Mouse (Mus musculus): Measurements from ENCODE around the gene Atp6v1e2. TPM values are rescaled to one million over a fixed set of nuclear protein-coding genes. Genes with fewer than 3 reads are reported as not detected.

Gene Atp6v1e2
- total RNA-seq (2021) = not detected

DNA sequence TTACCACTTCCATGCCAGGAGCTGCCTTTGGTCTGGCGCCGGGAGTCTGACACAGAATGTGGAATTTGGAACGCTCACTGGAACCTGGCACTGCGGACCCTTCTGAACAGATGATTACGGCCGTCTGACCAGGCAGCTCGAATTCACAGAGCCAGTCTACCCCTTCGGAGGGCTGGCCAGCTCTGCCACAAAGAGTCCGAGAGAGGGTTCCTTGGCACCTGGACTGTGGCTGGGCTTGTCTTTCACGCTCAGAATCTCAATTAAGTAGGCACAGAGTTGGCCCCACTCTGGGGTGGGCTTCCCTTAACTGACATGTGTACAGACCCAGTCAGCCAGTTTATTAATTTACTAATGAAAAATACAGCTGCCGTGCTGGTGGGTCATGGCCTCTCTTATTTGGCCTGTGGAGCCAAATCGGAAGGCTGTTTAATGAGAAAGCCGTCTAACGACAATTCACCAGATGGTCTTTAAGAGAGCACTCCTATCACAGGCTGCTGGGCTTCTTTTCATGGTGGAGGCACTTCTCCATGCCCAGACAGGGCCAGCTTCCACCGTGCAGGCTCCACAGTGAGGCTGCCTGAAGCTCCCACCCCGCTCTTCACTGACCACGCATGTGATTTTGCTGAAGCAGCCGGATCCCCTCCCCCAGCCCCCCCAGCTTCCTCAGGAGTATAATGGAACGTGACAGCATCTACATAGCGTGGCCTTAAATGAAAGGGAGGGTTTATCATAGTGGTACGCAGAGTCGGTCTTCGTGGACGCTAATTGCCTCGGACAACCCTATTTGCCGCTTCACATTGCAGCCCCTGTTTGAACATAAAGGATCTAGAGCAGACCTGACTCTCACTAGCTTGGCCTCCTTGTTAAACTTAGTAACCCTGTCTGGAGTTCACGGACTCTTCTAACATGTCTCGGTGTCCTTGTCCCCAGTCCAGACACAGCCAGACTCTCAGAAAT lies at the start of gene Atp6v1e2:
Atp6v1e2 (minus strand) TSS at position 58 of the 957 bp plus-strand sequence.
- DNase-seq = no peak
- intact Hi-C loops (cut with DNase I) = no loop called here

DNA sequence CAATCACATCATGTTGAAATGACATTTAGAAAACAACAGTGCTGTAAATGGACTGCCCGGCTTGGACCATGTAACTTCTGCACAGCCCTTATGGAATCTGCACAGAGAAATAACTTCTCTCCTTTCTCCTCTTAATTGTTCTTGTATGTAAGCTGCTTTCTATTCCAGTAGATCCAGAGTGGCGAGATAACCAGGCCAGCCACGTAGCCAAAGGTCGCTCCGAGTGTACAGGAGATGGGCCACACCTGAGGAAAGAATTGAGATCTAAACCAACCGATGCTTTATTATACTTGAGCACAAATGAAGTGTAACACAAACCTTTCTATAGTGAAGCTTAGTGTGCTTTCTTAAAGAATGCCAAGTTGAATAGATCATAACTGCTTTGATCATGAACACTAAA lies 49.6 kb upstream of the Atp6v1e2 start:
- DNase-seq = no peak
- intact Hi-C loops (cut with DNase I) = no loop called here

DNA sequence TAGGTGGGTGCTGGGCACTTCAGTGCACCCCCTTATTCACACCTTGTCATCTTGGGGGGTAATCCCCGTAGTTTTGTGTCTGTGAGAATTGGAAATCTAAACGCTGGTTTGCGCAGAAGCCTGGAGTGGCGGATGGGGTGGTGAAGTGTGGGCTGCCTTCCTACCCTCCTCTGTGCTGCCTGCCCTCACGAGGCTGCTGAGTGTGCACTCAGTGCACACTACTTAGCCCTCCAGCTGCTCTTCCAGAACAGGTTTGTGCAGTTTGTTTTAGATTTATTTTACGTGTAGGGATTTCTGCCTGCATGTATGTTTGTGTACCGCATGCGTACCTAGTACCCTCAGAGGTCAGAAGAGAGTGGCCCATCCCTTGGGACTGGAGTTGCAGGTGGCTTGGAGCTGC lies 43.6 kb upstream of the Atp6v1e2 start:
- DNase-seq = no peak
- intact Hi-C loops (cut with DNase I) = loop anchor here (5.0 kb wide), 1 partner anchor 74 kb away; the partner anchor contains the start of gene Tmem247

DNA sequence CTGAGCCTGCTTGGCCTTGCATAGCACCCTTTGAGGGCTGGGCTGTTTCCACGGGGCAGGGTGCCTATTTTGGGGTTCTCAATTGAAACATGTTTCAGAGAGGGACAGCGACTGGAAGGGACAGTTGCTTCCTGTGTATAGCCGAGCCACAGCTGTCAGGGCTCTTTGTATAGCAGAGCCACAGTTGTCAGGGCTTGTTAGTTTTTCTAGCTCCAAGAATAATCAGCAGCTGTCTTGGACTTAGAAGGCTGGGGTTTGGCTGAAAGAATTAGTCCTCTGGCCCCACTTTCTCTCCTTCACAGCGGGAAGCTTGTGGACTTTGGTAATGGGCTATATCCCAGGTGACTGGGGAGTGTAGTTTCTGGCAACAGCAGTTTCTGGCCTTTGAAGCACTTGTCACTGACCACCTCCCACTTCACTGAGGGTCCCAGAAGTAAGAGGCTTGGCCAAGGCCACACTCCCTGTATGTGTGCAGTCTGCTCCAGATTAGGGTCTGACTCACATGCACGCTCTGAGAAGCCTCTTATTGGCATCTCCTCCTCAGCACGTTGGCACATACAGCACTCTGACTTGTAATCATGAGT lies 41.0 kb upstream of the Atp6v1e2 start:
- peak in 1 of 2 experiments; percentile 28 for DNase-seq
- intact Hi-C loops (cut with DNase I) = no loop called here

DNA sequence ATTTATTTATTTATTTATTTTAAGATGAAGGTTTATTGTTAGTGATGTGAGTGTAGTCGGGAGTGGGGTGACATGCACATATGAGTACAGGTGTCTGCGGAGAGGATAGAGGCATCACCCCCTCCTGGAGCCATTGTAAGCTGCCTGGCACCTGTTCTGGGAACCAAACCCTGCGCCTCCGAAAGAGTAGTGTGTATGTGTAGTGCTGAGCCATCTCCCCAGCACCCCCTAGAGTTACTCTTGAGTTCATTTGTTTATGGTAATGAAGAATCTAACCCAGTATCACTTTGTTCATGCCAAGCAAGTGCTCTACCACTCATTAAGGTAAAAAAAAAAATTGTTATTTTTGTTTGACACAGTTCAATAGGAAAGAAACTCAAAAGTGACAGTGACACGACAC lies 40.5 kb upstream of the Atp6v1e2 start:
- intact Hi-C loops (cut with DNase I) = no loop called here

DNA sequence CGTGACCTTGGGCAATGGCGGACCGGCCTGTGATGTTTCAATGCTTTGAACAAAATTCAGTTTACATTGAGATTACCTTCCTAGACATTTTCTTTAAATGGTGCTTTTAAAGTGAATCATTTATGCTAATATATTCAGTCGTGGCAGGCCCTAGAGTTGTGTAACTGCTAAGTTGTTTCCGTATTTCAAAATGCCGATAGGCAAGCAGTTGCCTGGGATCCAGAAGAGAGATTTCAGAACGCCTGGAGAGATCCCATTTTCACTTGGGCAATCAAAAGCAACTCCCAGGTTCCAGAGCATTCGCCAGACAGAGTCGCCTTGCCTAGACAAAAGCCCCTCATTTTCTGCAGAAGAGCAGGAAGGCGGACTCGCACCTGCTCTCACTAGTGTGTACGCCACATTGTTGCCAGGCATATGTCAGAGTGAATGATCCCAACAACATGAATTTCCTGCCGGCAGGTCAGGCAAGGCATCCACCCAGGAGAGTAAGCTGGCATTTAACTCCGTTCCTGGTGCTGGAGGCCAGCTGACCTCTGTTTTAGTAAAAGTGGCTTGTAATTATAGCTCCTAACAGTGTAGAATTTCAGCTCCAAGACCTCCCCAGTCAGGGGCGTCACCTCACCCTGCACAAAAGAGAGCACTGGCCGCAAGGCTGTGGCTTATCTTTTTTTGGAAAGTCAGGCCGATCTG lies 38.9 kb upstream of the Atp6v1e2 start:
- DNase-seq = peak in 1 of 2 experiments; percentile 26
- intact Hi-C loops (cut with DNase I) = no loop called here

More for the DNA sequence above, 40.5 kb upstream of the Atp6v1e2 start:
- no peak for DNase-seq

DNA sequence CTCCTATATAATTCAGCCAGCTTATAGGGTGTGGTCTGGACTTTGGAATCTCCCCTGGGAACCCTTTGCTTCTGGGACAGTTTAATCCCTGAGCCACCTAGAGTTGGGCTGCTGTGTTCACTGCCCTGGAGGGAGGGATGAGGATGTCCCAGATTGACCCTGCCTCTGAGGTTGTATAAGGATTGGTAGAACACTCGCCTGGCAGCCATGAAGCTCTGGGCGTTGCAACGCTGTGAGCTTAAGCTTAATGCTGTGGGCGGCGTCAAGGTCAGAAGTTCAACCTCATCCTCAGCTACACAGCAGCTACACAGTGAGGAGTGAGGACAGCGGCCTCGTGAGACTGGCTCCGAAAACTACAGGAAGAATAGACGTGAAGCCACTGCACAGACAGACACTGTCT lies 34.8 kb upstream of the Atp6v1e2 start:
- intact Hi-C loops (cut with DNase I) = no loop called here
- DNase-seq = no peak

DNA sequence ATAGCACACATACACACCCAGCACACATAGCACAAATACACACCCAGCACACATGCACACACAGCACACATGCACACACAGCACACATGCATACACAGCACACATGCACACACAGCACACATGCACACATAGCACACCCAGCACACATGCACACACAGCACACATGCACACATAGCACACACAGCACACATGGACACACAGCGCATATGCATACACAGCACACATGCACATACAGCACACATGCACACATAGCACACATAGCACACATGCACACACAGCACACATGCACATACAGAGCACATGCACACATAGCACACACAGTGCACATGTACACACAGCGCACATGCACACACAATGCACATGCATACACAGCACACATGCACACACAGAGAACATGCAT lies 34.0 kb upstream of the Atp6v1e2 start:
- intact Hi-C loops (cut with DNase I) = no loop called here
- DNase-seq = no peak

DNA sequence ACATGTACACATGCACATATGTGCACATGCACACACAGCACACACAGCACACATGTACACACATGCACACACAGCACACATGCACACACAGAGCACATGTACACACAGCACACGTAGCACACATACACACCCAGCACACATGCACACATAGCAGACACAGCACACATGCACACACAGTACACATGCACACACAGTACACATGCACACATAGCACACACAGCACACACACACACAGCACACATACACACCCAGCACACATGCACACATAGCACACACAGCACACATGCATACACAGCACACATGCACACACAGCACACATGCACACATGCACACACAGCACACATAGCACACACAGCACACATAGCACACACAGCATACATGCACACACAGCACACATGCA lies 33.5 kb upstream of the Atp6v1e2 start:
- DNase-seq = no peak
- intact Hi-C loops (cut with DNase I) = no loop called here

DNA sequence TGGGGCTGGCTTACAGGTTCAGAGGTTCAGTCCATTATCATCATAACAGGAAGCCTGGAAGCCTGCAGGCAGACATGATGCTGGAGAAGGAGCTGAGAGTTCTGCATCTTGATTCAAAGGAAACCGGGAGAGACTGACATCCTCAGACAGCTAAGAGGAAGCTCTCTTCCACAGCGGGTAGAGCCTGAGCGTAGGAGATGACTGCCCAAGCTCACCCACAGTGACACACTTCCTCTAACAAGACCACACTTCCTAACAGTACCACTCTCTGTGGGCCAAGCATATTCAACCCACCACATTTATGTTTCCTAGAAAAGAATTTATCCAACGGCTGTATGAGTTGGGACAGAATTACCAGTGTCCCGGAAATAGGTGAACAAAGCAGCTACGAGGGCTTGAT lies 30.8 kb upstream of the Atp6v1e2 start:
- no peak for DNase-seq
- intact Hi-C loops (cut with DNase I) = no loop called here

DNA sequence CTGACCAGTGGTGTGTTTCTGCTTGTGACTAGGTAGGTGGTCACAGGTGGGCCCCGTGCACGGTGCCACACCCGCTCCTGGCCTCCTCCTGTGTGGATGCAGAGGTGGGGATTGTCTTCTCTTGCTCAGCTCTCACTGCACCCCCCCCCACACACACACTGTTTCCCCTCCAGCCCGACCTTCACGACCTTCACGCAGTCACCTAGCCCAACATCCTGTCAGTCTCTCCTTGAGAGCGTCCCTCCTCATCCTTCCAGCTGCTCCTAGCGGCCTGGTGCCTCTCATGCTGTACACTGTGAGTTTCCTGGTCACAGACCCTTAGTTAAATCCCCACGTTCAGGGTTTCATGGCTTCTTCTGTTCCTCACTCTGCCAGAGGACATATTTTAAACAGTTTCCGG lies 28.7 kb upstream of the Atp6v1e2 start:
- no peak for DNase-seq

DNA sequence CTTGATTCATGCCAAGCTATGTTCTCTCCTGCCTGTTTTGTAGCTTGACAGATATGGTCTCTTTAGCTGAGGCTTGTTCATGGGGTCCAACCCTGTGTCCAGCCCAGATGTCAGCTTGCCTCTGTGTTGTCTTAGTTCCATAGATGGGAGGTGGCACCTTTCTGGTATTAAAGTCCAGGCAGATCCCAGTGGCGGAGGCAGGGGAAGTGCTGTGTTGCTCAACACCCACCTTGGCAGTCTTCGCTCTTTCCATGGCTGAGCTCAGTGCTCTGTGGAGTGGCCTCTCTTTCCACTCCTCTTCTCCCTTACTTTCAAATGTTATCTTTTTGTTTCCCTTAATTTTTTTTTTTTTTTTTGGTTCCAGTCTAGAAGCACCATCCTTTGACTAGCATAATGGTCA lies 25.4 kb upstream of the Atp6v1e2 start:
- intact Hi-C loops (cut with DNase I) = no loop called here
- DNase-seq = no peak

More for the DNA sequence above, 28.7 kb upstream of the Atp6v1e2 start:
- intact Hi-C loops (cut with DNase I) = no loop called here

DNA sequence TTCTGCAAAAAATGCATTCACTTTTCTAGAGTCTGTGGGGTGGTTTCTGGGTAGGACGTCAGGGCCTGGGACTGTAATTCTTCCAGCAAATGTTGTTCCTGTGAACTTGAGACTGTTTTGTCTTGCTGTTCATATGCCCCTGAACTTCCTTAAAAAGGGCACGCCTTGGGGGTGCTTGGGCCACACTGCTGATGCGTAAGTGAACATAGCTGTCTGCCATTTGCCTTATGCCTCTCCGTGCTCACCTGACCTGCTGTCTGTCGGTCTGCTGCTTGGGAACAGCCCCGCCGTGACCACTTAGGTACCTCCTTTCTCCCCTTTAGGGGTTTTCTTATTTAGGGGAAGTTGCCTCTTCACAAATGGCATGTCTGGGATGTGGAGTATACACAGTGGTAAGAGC lies 24.2 kb upstream of the Atp6v1e2 start:
- intact Hi-C loops (cut with DNase I) = no loop called here
- DNase-seq = no peak

DNA sequence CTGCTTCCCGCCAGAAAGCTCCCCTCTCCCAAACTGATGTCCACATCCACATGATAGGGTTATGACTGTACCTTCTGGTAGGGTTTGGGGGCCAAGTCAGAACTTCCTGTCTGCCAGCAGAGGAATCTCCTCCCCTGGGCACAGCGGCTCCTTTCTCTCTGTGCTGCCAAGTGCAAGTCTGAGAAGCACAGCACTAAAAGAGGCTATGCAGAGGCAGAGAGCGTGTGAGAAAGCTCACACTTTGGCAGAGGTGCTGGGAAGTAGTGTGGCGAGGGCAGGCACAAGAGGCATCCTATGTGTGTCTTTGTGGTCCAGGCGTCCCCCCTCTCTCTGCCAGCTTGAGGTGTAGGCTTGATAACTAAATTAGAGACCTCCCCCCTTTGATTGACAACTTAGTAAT lies 23.3 kb upstream of the Atp6v1e2 start:
- intact Hi-C loops (cut with DNase I) = no loop called here

DNA sequence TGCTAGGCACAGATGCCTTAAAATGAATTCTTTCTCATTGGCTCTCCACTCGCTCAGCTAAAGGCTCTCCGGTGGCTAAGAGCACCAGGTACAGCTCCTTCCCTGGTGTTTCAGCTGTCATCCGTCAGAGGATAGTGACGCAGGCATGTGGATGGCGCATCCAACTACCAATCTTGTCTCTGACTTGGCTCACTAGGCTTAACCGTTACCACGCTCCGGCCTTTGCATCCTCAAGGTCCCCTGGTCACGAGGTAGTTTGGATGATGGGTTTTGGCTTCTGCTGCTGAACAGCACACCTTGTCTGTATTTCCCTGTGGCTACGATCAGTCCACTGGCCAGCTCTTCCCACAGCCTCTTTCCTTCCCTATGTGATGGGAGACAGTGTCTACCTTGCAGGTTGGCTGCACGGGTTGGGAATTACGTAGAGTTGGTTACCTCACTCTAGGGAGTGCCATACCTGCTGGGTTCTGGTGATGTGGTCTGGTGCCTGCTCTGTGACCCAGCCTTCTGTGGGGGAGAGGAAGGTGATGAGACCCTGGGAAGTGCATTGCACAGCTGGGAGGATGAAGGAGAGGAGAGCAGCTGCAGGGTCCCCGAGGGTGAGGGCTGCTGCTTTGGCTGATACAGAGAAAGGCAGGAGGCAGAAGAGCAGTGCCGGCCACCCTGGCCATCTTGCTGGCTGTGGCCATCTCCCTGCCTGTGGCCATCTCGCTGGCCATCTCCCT lies 22.5 kb upstream of the Atp6v1e2 start:
- no peak for DNase-seq
- intact Hi-C loops (cut with DNase I) = no loop called here

More for the DNA sequence above, 23.3 kb upstream of the Atp6v1e2 start:
- DNase-seq = no peak

DNA sequence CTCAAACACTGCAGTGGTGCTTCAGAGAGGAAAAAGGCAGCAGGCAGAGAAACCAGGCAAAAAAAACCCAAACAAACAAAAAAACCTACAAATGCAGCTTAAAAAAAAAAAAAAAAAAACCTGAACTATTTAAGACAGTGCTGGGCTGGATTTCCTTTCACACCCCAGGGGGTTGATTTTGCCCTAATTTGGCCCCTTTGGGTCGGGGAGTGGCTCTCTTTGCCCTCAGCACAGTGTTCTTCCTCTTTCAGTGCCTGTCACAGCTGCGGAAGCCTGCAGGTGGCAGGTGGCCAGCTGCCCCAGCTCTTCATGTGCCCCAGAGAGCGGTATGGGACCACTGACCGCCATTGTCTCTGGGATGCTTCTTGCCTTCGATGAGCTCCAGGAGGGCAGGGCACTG lies 21.9 kb upstream of the Atp6v1e2 start:
- intact Hi-C loops (cut with DNase I) = no loop called here
- peak in 1 of 2 experiments; percentile 22 for DNase-seq

DNA sequence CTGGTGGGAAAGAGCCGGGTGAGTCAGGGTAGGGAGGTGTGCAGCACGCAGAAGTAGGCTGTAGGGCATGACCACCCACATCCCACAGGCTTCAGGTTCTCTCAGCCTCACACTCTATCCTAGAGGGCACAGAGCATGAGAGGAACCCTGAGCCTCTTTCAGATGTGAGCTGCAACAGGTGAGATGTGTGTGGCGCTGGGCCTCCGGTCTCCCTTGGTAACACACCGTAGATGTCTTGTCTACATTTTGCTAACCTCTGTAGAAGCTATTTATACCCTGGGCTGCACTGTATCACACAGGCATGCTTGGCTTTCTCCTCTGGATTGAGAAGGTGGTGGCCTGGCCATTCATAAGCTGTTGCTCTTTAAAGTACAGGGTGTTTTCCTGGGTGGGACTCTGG lies 20.9 kb upstream of the Atp6v1e2 start:
- intact Hi-C loops (cut with DNase I) = no loop called here
- DNase-seq = no peak

DNA sequence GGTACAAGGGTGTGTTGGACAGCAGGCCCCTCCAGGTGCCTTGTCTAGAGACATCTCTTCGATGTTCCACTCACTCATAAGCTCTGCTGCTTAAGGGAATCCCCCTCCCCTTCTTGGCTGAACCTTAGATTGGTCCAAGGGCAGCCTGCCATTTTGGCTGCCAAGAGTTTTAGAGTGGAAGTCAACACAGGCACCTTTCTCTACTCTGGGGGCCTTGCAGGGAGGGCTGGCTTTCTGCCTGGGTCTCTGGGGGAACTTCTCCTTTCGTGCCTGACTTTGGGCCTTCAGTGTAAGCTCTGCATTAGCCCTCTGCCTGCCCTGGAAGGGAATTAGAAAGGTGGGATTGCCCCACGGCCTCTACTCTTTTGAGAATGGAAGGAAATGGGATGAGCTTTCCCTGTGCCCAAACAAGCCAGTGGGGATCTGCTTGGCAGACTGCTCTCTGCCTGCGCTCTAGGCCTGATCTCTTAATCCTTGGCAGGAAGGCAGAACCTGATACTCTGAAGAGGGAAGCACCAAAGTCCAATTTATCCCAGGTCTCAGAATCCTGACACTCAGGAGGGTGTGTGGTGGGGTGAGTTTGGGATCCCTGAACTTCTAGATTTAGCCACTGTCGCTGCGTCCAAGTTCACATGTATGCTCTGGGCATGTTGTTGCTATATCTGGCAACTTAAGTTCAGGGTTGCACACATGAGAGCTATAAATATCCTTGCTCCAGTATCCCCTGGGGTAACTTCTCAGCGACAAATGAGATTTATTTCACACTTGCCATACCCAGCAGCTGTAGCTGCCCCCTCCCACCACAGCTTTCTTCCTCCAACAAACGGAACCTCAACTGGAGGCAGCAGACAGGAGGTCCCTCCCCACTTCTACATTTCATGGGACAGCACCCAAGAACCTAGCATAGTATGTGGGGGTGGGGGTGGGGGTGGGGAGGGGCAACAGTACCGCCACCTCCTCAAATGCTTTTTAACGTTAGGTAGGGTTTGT lies 20.1 kb upstream of the Atp6v1e2 start:
- intact Hi-C loops (cut with DNase I) = no loop called here

DNA sequence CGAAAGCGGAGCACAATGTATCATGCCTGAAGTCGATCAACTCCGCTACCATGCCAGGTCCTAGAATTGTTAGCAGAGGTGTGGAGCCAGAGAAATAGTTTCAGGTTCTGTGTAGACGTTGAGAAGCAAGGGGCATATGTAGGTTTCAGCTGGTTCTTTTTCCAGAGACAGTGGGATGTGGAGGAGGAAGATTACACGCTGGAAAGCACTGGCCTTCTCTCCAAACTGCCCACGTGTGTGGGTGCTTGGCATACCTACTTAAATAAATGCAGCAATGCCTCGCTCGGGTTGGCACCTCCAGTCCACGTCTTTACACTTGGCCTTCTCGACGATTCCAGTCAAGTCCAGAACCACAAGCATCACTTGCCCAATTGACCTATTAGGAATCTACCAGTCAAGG lies 19.4 kb upstream of the Atp6v1e2 start:
- intact Hi-C loops (cut with DNase I) = no loop called here
- no peak for DNase-seq

More for the DNA sequence above, 20.1 kb upstream of the Atp6v1e2 start:
- no peak for DNase-seq
